Mouse (Mus musculus) liver (tissue): ENCODE data around the gene Spata31d1b.

Experiments used
- DNase-seq: peaks from one replicate; pipeline ENCODE4 v3.0.0-alpha.2; 2020; ENCODE audit warnings: mixed read lengths

Gene Spata31d1b

GRCm38 (mm10) chr13:59756906-59757305, 44.8 kb downstream of the Spata31d1b start:
- no peak for DNase-seq

GRCm38 (mm10) chr13:59762791-59763190, 50.7 kb downstream of the Spata31d1b start:
- DNase-seq, result peak; percentile 63

- DNase-seq, result peak; percentile 52
Observed at GRCm38 (mm10) chr13:59766786-59767515, 54.9 kb downstream of the Spata31d1b start.

- peak; percentile 57 for DNase-seq
Observed at GRCm38 (mm10) chr13:59768531-59768930, 56.4 kb downstream of the Spata31d1b start.
